Mouse (Mus musculus) G1E-ER4 (cell line): ENCODE results near the gene Ubr1. TPM values are rescaled to one million over a fixed set of nuclear protein-coding genes. Genes with fewer than 3 reads are reported as not detected.

ENCODE experiments used
- GATA1 ChIP-seq: IDR thresholded peaks from one replicate; pipeline ENCODE4 v1.8.0; 2012; ENCODE audit warnings: low read length, inconsistent platforms
- polyA plus RNA-seq: library from polyadenylated mRNA; stranded (reverse); fragments of >175 nt; gene quantifications from 2 replicates; pipeline ENCODE4 v1.2.3, GENCODE M21; 2012

Gene Ubr1
- polyA plus RNA-seq, 1 experiment = 27.1 TPM

DNA sequence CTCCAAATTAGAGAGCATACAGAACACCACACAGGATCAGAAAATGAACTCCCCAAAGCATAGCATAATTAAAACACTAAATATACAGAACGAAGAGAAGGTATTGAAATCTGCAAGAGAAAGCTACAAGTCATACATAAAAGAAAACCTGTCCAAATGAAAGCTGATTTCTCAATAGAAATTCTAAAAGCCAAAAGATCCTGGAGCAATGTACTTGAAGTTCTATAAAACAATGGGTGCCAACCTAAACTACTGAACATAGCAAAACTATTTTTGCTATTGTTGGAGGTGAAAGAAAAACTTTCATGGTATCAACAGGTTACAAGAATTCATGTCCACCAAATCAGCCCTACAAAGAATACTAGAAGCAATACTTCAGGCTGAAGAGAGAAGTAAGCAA is 129.3 kb downstream of the Ubr1 start:
- no peak for TF ChIP-seq GATA1

DNA sequence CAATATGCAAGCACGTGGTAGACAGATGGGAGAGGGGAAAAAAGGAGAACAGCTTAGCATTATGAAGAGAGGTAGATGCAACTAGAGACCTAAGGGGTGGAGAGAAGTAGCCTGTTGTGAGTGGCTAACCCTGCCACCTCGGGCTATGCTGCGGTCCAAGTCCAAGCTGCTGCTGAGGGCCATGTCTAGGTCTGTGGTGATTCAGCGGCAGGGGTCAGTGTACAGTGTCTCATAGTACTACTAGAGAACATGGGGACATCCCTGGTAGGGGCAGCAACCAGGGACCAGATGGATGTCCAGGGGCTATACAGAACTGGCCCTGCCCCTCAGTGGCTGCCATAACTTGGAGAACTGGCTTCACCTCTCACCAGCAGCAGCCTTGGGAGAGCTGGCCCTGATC is 135.3 kb downstream of the Ubr1 start:
- no peak for TF ChIP-seq GATA1

GRCm38 (mm10) chr2:120826936-120827638 is 143.4 kb downstream of the Ubr1 start:
- no peak for TF ChIP-seq GATA1

Other genes with a start within 250 kb of the Ubr1 start
- gene Cdan1, start 120.6 kb downstream of the Ubr1 start, polyA plus RNA-seq = 77.4 and 97.3 TPM in 2 replicates
- gene Ttbk2, start 120.1 kb downstream of the Ubr1 start, polyA plus RNA-seq = 5.6 and 7.9 TPM in 2 replicates
- gene Tmem62, start 6.3 kb upstream of the Ubr1 start, polyA plus RNA-seq = 1.3 and 2.0 TPM in 2 replicates
- gene Ccndbp1, start 37.7 kb upstream of the Ubr1 start, polyA plus RNA-seq = 7.7 and 13.0 TPM in 2 replicates
- 0.70 and 0.73 TPM in 2 replicates for gene Epb42, start 66.4 kb upstream of the Ubr1 start, polyA plus RNA-seq
- gene Tgm5, start 115.1 kb upstream of the Ubr1 start, polyA plus RNA-seq = not detected in 2 replicates
- not detected in 2 replicates for gene Tgm7, start 139.1 kb upstream of the Ubr1 start, polyA plus RNA-seq
- 4.1 and 5.7 TPM in 2 replicates for gene Adal, start 169.7 kb upstream of the Ubr1 start, polyA plus RNA-seq
- 12.9 and 14.2 TPM in 2 replicates for gene Lcmt2, start 169.9 kb upstream of the Ubr1 start, polyA plus RNA-seq
- 17.0 and 25.6 TPM in 2 replicates for gene Tubgcp4, start 199.9 kb upstream of the Ubr1 start, polyA plus RNA-seq
- 10.8 and 12.7 TPM in 2 replicates for gene Zscan29, start 200.4 kb upstream of the Ubr1 start, polyA plus RNA-seq